Mouse (Mus musculus): ENCODE results near the gene Noa1. TPM values are rescaled to one million over a fixed set of nuclear protein-coding genes. Genes with fewer than 3 reads are reported as not detected.
A peak's percentile ranks its signal among the peaks of the same experiment; 100 is the strongest.

Gene Noa1
- total RNA-seq, 2 experiments from 2014 or later: 12.8 to 20.4 TPM

DNA sequence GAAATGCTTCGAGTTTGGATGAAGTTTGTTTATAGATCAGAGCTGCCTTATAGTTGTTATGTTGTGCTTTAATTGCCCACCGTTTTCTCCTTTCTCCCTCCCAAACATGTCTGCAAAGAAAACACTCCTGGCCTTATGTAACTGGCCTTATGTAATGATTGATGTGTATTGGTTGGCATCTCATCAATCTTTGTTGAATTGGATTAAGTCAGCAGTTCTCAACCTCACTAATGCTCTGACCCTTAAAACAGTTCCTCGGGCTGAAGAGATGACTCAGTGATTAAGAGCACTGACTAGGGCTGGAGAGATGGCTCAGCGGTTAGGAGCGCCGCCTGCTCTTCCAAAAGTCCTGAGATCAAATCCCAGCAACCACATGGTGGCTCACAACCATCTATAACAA, 5.1 kb upstream of the Noa1 start:
- intact Hi-C loops (cut with DNase I): loop anchor here (10.0 kb wide), 1 partner anchor 410 kb away; the partner anchor contains the start of gene Aasdh
- H3K27ac ChIP-seq: no peak overlapping the region

DNA sequence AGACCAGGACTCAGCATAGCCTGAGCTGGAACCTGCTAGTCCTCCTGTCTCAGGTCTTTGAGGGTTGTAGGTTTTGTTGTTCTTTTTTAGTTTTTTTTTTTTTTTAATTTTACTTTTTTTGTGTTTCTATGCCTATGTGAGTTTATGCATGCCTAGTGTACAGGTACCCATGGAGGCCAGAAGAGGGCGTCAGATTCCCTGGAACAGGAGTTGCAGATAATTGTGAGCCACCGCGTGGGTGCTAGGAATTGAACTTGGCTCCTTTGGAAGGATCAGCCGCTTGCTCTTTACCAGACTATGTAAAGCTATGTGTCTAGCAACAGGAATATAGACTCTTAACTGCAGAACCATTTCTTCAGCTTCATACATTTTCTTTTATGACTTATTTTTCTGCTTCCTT, 4.3 kb upstream of the Noa1 start:
- H3K4me3 ChIP-seq: no peak overlapping the region
- intact Hi-C loops (cut with DNase I): loop anchor here (10.0 kb wide), 1 partner anchor 409 kb away; the partner anchor contains the start of gene Aasdh
- TF ChIP-seq CTCF (IDR thresholded peaks at IDR 0.05): no peak
- H3K27ac ChIP-seq: no peak overlapping the region
- no peak for DNase-seq

More for the DNA sequence above, 5.1 kb upstream of the Noa1 start:
- no peak overlapping the region for H3K4me3 ChIP-seq
- no peak for DNase-seq
- TF ChIP-seq CTCF (IDR thresholded peaks at IDR 0.05): no peak

DNA sequence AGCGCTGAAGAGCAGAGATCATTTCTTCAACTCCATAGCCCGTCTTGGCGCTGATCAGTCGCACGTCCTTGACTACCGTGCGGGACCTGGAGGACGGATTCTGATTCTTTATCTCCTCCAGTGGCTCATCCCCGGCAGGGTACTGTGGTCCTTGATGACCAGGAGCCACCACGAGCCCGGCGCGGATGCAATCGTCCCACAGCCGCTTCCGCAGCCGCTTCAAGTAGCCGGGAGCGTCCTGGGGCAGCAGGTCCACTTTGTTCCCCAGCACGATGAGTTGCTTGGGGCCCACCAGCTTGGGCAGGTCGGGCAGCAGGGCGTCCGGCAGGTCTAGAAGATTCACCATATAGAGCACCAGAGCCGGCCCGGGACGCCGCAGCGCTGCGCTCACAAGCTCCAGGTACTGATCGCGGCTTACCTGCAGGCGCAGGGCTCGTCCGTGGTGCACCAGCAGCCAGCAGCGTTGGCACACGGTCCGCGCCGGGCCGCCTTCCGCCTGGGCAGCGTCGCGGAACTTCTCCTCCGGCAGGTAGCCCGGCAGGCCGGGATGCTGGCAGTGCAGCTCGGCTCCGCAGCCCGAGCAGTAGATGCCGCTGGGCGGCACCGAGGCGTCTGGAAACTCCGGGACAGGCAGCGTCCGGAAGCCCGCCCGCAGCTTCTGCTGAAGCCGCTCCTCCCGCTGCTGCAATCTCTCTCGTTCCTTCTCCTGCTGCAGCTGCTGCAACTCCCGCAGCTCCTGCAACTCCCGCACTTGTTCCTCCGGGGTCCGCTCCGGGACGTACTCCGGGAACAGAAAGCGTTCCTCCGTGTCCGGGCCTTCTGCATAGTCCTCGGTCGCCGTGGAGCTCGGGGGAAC, 605 bp downstream of the Noa1 start:
- no peak for TF ChIP-seq CTCF (IDR thresholded peaks at IDR 0.05)
- H3K4me3 ChIP-seq: peak overlapping the region; percentile 98
- intact Hi-C loops (cut with DNase I): loop anchor here (5.0 kb wide), 1 partner anchor 42 kb away; the partner anchor contains the start of gene Rest
- H3K27ac ChIP-seq: peak overlapping the region; percentile 97
- peak; percentile 56 for DNase-seq

GRCm38 (mm10) chr5:77307821-77308553, 1.9 kb downstream of the Noa1 start:
- intact Hi-C loops (cut with DNase I): loop anchor here (5.0 kb wide), 1 partner anchor 41 kb away; the partner anchor contains the start of gene Rest
- DNase-seq: no peak
- H3K4me3 ChIP-seq: peak overlapping the region; percentile 98
- H3K27ac ChIP-seq: no peak overlapping the region
- no peak for TF ChIP-seq CTCF (IDR thresholded peaks at IDR 0.05)

DNA sequence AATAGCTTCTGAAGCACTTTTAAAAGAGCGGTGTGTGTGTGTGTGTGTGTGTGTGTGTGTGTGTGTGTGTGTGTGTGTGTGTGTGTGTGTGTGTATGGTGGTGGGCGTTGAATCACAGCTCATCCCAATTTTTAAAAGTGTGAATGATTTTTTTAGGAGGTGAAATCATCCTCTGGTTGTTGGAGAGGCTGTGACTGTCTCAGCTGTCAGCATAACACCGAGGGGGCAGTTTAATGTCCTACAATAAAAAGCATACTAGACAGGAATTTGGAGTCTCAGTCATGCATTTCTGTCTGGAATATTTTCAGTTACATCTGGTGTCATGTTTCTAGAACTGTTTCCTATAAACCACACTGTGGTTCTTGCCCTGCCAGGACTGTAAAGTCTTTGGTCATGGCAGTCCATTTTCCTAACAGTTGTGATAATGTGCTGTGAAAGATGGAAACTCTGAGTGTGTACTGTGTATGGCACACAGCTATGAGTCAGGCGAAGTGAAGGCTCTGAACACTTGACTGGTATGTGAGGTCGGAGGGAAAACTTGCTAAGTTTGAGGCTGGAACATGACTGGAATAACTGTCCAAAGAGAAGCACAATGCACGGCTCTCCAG, 8.5 kb downstream of the Noa1 start:
- no peak overlapping the region for H3K27ac ChIP-seq
- H3K4me3 ChIP-seq: no peak overlapping the region
- intact Hi-C loops (cut with DNase I): no loop called here
- no peak for DNase-seq
- TF ChIP-seq CTCF (IDR thresholded peaks at IDR 0.05): no peak

- TF ChIP-seq CTCF (IDR thresholded peaks at IDR 0.05): no peak
These were observed 10.4 kb downstream of the Noa1 start for GRCm38 (mm10) chr5:77299486-77299885.

DNA sequence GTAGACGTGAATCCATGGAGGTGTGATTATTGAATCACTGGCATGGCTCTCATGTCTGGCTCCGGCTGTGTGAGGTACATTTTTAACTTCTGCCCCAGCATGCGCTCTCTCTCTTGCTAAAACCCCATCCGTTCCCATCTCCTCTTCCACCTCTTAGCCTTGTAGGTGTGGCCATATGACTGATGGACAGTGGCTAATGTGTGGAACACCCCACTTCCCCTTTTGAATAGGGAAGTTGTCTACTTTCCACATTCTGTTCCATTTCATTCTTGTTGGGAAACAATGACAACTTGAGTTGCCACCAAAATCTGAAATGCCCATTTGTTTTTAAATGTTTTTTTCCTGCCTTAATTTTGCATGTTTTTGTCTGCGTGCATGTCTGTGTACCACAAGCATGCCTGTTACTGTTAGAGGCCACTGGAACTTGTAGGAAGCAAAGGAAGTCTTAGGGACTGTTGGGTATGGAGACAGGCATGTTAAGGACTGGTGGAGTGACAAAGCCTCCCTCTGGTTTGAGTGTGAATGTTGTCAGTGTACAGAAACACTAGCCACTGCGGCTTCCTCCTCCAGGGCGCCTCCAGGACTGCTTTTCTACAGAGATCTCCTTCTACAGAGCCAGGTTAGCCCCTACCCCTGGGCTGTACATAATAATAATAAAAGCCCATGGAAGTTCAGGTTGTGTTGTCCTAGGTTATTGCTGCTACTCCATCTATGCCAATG, 16.9 kb downstream of the Noa1 start:
- Histone ChIP-seq H3K27ac (no peak overlapping the region), H3K4me3 (no peak overlapping the region)
- TF ChIP-seq CTCF (IDR thresholded peaks at IDR 0.05): no peak
- DNase-seq: no peak
- intact Hi-C loops (cut with DNase I): no loop called here

More at GRCm38 (mm10) chr5:77299486-77299885, 10.4 kb downstream of the Noa1 start:
- intact Hi-C loops (cut with DNase I): no loop called here
- no peak for DNase-seq
- H3K4me3 ChIP-seq: no peak overlapping the region
- no peak overlapping the region for H3K27ac ChIP-seq

GRCm38 (mm10) chr5:77290606-77291005, 19.3 kb downstream of the Noa1 start:
- intact Hi-C loops (cut with DNase I): no loop called here
- no peak for DNase-seq
- H3K27ac ChIP-seq: no peak overlapping the region

GRCm38 (mm10) chr5:77289686-77290085, 20.2 kb downstream of the Noa1 start:
- no peak overlapping the region for H3K4me3 ChIP-seq
- no peak overlapping the region for H3K27ac ChIP-seq
- DNase-seq: no peak
- intact Hi-C loops (cut with DNase I): no loop called here
- no peak for TF ChIP-seq CTCF (IDR thresholded peaks at IDR 0.05)

More at GRCm38 (mm10) chr5:77290606-77291005, 19.3 kb downstream of the Noa1 start:
- TF ChIP-seq CTCF (IDR thresholded peaks at IDR 0.05): no peak; the same call in 1 of the 2 replicates
- no peak overlapping the region for H3K4me3 ChIP-seq

DNA sequence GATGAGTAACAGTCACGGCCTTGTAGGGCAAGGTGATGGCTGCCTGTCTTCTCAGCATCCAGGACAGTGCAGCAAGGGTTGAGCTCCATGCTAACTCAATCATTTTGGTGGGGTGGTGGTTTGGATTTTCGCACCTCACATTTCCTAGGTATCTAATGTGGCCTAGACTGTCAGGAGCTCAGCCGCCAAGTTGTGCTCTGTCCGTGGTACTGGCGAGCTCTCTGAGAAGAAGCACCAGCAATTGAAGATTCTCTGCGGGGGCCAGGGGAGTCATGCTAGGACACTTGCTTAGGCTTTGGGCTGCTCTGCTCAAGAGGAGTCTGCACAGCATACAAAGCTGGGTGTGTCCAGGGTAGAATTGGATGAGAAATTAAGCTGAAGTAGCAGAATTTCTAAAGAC, 22.0 kb downstream of the Noa1 start:
- intact Hi-C loops (cut with DNase I): no loop called here
- Histone ChIP-seq H3K27ac (no peak overlapping the region), H3K4me3 (no peak overlapping the region)
- TF ChIP-seq CTCF (IDR thresholded peaks at IDR 0.05): no peak
- no peak for DNase-seq

DNA sequence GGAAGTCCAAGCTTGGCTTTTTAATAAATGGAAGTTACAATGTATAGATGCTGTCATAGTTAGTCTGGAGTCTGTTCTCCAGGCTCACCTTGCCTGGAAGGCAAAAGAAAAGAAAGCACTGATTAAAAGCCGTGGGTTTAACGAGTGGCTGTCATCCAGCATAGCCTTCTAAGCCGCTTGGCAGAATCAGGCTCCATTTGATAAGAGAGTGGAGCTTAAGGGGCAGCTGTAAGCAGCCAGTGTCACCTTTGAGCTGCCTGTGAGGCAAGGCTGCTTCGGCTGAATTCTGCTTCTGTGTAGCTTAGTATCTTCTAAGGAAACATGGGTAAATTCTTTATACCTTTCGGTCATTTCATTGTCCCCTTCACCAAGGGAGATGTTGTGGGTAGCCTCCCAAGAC, 23.0 kb downstream of the Noa1 start:
- TF ChIP-seq CTCF (IDR thresholded peaks at IDR 0.05): no peak
- no peak overlapping the region for H3K27ac ChIP-seq
- intact Hi-C loops (cut with DNase I): no loop called here
- DNase-seq: no peak
- no peak overlapping the region for H3K4me3 ChIP-seq

DNA sequence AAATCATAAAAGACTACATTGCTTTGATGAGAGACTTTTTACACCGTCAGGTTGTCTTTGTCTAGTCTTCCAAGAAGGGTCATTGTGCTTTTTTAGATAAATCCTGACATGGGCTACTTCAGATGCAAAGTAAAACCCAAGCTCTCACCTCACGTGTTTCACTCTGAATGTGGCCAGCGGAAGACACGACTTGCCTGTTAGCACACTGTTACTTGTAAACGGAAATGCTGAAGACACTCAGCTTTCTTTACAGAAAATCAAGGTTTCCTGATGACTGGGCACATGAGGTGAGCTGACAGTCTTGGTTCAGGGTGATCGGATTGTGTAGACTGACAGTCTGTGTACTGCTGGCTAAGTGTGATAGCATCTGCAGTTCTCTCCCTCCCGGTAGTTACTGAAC, 24.2 kb downstream of the Noa1 start:
- no peak overlapping the region for H3K27ac ChIP-seq
- TF ChIP-seq CTCF (IDR thresholded peaks at IDR 0.05): no peak
- DNase-seq: no peak
- H3K4me3 ChIP-seq: no peak overlapping the region
- intact Hi-C loops (cut with DNase I): no loop called here
